Mouse (Mus musculus) cerebellum, adult 9-11 months (tissue): ENCODE data around the gene Lipt2.

Source experiments
- DNase-seq: peaks from one replicate; pipeline ENCODE4 v3.0.0; 2022

Gene Lipt2

DNA sequence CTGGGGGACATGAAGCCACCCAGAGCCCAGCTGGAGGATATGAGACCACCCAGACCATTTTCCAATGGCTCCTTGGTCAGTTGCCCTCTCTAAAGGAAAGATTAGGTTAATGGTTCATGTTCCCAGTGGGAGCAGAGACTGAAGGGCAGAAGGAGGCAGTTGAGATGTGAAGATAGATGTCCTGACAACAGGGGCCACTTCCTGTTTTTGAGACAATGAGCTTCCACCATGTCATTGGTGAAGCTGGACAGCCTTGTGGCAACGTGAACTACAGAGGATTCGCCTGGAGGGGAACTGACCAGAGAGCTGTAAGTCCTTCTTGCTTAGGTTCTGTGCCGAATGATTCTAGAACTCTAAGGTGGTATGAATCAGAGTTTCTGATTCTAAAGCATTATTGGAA is 17.2 kb downstream of the Lipt2 start, which contains the start of gene Kcne3:
TSS of gene Kcne3 (plus strand) at position 234 of the 400 bp plus-strand sequence.
- no peak for DNase-seq

DNA sequence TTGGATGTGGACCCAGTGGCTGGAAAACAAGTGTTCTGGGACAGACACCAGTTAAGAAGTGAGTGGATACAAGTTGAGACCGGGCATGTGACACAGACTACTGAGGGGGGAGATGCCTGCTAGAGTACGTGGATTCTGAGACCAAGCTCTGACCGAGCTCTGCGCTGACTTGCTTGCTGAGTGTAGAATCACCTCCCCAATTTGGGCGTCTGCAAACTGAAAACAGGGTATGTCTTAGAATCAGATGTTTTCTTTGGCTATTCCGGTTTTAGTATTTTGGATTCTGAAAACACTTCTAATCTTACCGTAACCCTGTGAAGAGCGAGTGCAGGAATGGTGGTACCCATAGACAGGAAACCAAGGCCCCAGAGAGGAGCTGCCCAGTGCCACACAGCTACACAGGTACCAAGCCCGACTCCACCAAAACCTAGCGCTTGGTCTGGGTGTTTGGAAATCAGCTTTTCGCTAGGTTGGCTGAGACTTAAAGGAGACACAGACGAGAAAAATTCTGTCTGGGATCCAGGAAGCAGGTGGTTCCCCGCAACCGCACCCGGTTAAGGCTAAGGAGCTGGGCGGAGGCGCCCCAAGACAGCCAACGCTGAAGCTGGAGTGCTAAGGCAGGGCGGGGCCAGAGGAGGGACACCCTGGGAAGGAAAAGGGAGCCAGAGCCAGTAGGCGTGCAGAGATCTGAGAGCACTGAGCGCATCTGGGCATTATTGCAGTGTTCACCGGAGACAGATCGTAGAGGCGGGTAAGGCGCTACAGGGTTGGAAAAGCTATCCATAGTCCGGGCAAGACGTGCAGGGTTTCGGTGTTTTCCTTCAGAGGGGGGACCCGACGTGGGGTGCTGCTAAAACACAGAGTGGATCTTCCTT is 19.2 kb downstream of the Lipt2 start:
- no peak for DNase-seq

DNA sequence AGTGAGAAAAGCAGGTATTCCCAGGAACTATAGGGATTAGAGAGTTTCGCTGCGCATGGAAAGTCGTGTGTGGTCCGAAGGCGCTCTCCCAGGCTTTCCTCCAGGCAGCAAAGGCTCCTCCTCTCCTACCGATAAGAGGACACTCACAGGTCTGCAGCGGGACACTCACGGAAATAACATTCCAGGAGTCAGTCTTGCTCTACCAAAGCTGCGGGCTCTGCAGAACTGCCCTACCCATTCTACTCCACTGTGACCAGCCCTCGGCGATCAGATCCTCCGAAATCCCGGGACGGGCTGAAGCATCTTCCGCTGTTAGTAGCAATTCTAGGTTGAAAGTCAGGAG is 19.8 kb downstream of the Lipt2 start:
- no peak for DNase-seq

GRCm38 (mm10) chr7:100179394-100179793 is 20.3 kb downstream of the Lipt2 start:
- DNase-seq, result no peak

DNA sequence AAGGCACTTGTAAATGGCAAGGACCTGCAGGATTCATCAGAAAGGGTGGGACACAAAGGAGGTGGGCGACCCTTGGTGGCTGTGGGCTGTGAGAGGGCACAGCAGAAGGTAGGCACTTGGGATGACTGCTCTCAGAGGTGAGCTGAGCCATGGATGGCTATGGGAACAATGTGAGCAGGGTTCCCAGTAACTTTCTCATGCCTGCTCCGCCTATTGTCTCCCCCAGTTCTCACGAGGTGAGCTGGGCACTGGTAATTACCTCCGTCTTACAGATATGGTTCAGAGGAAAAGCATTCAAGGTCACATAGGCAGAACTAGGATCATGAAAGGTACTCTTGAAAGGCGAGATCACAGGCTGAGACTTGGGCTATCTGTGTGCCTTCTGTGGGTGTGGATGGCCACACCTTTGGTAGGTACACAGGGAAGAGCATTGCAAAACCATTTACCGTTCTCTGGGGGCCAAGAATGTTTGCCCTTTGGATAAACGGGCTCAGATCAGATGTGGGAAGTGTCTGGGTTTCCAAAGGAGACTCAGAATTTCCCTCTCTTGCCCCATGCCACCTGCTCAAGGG is 20.8 kb downstream of the Lipt2 start:
- DNase-seq, result no peak

GRCm38 (mm10) chr7:100181176-100181575 is 22.1 kb downstream of the Lipt2 start:
- DNase-seq, result no peak

GRCm38 (mm10) chr7:100181614-100182013 is 22.5 kb downstream of the Lipt2 start:
- no peak for DNase-seq

DNA sequence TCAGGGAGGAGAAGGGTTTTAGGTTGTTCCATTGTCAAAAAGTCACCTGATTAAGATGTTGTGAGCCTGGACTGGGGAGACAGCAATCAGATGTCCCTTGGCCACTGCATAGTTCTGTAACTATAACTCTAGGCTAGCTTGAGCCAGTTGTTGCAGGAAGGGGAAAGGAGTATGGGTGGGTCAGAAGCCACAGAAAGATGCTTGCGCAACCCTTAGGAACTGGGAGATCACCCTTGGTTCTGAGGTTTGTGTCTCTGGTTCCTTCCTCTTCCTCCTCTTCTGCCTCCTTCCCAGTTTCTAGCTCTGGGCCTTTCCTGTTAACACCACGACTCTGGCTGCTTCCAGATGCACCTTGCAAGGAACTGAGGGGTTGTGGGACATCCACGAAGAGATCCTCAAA is 23.3 kb downstream of the Lipt2 start:
- no peak for DNase-seq

DNA sequence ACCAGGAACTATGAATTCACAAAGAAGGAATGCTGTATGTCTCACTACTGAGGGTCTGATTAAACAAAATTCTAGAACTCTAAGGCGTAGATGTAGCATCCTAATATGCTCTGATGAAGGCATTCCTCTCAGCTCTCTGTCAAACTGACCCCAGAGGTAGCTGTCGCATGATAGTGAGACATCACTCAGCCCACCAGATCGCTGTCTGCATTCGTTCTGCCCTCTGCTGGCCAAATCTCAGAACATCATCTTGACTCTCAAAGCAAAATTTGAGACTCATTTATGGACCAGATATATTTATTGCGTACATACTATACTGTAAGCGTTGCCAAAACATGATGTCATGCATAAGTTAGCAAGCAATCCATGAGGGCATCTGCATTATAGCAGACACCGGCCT is 28.5 kb downstream of the Lipt2 start:
- peak; percentile 11 for DNase-seq

- no peak for DNase-seq
Observed at GRCm38 (mm10) chr7:100190167-100190566, 31.1 kb downstream of the Lipt2 start.

- DNase-seq, result peak; percentile 36
Observed at GRCm38 (mm10) chr7:100190778-100191177, 31.7 kb downstream of the Lipt2 start.

DNA sequence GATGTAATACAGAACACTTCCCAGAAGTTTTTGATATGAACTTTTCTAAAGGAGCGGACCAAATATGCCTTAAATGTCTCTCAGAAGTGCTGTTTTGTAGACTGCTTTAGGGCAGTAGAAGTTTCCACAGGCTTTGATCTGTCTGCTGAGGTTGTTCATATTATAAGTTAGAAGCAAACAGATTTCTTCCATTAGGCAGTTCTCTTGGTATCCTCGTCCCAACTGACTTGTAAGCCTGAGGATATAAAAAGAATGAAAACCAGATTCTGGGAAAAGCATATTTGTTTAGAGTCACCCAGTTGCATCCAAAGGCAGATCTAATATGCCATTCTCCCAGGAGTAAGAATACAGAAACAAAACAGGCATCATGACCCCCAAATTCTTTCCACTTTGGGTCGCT is 42.1 kb downstream of the Lipt2 start:
- DNase-seq, result no peak

DNA sequence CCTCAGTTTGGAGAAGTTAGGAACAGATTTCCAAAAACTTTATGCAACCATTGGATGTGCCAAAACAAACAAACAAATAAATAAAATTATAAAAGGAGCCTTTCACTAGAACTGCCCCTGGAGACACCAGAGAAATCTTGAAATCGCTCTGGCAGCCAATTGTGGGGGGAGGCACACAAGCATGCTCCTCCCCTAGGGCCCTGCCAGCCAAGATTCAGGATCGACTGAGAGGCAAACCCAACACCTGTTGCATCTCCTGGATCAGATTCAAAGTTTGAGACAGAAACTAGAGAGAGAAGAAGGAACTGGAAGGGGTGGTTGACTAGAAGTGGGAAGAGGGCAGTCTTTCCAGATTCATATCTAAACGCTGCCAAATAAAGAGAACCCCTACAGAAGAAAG is 44.5 kb downstream of the Lipt2 start:
- DNase-seq, result no peak

- DNase-seq, result no peak
Observed at GRCm38 (mm10) chr7:100204871-100205270, 45.8 kb downstream of the Lipt2 start.

- DNase-seq, result no peak
Observed at GRCm38 (mm10) chr7:100206144-100206543, 47.1 kb downstream of the Lipt2 start.

DNA sequence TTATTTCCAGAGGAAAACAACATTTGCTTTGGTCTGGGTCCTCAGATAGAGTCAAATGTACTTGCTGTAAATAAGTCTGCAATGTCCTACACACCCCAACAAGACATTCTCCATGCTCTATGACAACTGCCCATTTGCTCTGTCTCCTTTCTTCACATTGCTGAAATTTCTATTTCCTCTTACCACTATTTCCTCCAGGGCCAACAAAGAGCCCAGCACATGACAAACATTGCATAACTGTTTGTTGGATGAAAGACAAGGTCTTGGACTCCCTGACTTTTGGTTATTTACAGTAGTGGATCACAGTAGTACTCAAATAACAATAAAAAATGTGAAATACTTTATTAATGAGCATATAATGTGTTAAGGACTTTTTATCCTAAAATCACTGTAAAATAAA is 48.8 kb downstream of the Lipt2 start:
- DNase-seq, result no peak
